Mouse (Mus musculus): ENCODE measurements around the gene Ank3. TPM values are rescaled to one million over a fixed set of nuclear protein-coding genes. Genes with fewer than 3 reads are reported as not detected.

The Ank3 gene
- polyA plus RNA-seq, 1 experiment from 2014 or later = 48.9 TPM

DNA sequence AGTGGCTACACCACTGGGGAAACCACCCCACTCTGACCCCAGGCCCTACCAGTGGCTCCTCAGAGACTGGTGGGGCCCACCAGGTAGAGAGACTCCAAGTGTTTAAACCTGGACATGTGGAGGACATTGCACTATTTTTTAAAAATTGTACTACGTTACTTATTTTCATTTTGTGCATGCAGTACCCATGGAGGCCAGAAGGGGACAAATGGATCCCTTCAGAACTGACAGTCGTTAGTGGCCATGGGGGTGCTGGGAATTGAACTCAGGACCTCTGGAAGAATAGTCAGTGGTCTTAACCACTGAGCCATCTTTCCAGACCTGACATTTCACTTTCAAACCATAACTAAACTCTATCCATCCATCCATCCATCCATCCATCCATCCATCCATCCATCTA, 183.0 kb downstream of the Ank3 start:
- no peak for ATAC-seq (replicated peaks; ENCODE audit: insufficient number of reproducible peaks, low FRiP score, low TSS enrichment)
- WGBS (ENCODE audit: insufficient replicate concordance) = 89% methylated on average over 2 of the region's 2 CpGs
- H3K36me3 ChIP-seq (ENCODE audit: control insufficient read depth, insufficient read depth, low read length) = no peaks in the 10 kb centered on the region

DNA sequence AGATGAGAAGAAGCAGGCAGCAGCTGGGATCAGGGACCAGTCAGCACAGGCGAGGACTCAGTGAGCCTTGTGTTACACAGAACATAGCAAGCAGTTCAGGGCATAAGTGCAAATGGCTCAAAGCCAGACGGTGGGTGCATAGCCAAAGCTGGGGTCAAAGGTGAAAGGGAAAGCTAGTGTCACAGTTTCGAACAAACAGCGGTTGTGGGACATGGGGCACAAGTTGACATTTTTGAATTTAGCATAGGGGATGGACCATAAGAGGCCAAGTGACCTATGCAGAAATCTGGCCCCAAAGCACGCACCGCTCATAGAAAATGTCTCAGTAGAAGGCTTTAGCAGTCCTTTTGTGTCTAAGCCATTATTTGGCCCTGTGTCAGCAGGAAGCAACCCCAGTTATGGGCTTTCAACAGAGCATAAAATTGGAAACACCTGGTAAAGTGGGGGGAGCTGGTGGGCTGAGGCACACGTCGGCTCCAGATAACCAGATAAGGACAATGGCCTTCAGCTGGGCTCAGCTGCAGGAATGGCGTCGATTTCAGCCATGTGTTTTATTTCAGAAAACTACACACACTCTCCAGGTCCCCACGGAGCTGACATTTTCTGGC, 185.4 kb downstream of the Ank3 start:
- Histone ChIP-seq H3K9ac (ENCODE audit: low read depth, low read length) (no peak overlapping the region), H3K9me3 (replicated peaks; ENCODE audit: control insufficient read depth, low read length) (no peaks in the 10 kb centered on the region), H3K4me1 (ENCODE audit: control insufficient read depth, insufficient read depth, low read length) (peaks cover 17% of the 10 kb centered on the region), H3K4me3 (ENCODE audit: low read depth, low read length) (no peak overlapping the region), H3K4me2 (no peak overlapping the region), H3K27me3 (ENCODE audit: control insufficient read depth, insufficient read depth, low read length) (no peaks in the 10 kb centered on the region), H3K27ac (ENCODE audit: low read depth, low read length) (no peak overlapping the region), H3K36me3 (ENCODE audit: control insufficient read depth, insufficient read depth, low read length) (no peaks in the 10 kb centered on the region)
- WGBS (ENCODE audit: insufficient replicate concordance) = 30% methylated on average over 11 of the region's 11 CpGs
- peak; percentile 64; the same call in 1 of the 2 replicates for ATAC-seq (replicated peaks; ENCODE audit: insufficient number of reproducible peaks, low FRiP score, low TSS enrichment)

More for the DNA sequence above, 183.0 kb downstream of the Ank3 start:
- H3K27me3 ChIP-seq (ENCODE audit: control insufficient read depth, insufficient read depth, low read length) = no peaks in the 10 kb centered on the region
- no peaks in the 10 kb centered on the region for H3K9me3 ChIP-seq (replicated peaks; ENCODE audit: control insufficient read depth, low read length)
- no peak overlapping the region for H3K27ac ChIP-seq (ENCODE audit: low read depth, low read length)
- H3K4me1 ChIP-seq (ENCODE audit: control insufficient read depth, insufficient read depth, low read length) = peaks cover 27% of the 10 kb centered on the region
- H3K4me3 ChIP-seq (ENCODE audit: low read depth, low read length) = no peak overlapping the region
- no peak overlapping the region for H3K9ac ChIP-seq (ENCODE audit: low read depth, low read length)
- H3K4me2 ChIP-seq = no peak overlapping the region

DNA sequence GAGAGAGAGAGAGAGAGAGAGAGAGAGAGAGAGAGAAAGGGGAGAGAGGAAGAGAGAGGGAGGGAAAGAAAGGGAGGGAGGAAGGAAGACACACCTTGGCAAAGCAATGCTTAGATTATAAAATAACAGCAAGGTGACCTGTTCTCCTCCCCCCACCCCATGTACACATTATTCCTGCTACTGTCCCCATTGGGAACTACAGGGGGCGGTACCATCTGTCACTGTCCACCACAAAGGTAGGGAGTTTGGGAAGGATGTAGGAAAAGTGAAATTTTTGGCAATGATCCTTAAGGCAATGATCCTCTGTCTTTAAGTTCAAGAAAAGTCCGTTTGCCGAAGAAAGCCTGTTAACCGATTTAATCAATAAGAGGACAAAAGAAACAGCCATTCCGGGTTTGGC, 186.0 kb downstream of the Ank3 start:
- Histone ChIP-seq H3K4me3 (ENCODE audit: low read depth, low read length) (no peak overlapping the region), H3K9me3 (replicated peaks; ENCODE audit: control insufficient read depth, low read length) (no peaks in the 10 kb centered on the region), H3K27me3 (ENCODE audit: control insufficient read depth, insufficient read depth, low read length) (no peaks in the 10 kb centered on the region), H3K9ac (ENCODE audit: low read depth, low read length) (no peak overlapping the region), H3K27ac (ENCODE audit: low read depth, low read length) (no peak overlapping the region), H3K4me2 (no peak overlapping the region), H3K36me3 (ENCODE audit: control insufficient read depth, insufficient read depth, low read length) (no peaks in the 10 kb centered on the region), H3K4me1 (ENCODE audit: control insufficient read depth, insufficient read depth, low read length) (peaks cover 17% of the 10 kb centered on the region)
- WGBS (ENCODE audit: insufficient replicate concordance) = 88% methylated on average over 5 of the region's 5 CpGs
- ATAC-seq (replicated peaks; ENCODE audit: insufficient number of reproducible peaks, low FRiP score, low TSS enrichment) = no peak

DNA sequence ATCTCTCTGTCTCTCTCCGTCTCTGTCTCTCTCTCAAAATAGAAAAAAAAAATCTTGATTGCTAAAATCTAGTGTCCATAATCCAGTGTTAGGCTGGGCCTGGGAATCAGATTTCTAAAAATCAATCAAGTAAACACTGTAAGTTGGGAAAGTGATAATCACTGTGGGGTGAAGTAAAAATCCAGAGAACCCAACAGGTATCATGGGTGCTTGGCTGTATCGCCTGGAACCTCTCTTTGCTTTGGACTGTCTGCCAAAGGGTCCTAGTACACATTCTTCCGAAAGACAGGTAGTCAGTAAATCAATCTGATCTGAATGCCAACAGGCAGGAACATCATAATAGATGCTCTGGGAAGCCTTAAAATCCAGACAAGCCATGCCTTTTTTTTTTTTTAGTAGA, 186.7 kb downstream of the Ank3 start:
- Histone ChIP-seq H3K4me2 (no peak overlapping the region), H3K4me3 (ENCODE audit: low read depth, low read length) (no peak overlapping the region), H3K9me3 (replicated peaks; ENCODE audit: control insufficient read depth, low read length) (no peaks in the 10 kb centered on the region), H3K9ac (ENCODE audit: low read depth, low read length) (no peak overlapping the region), H3K36me3 (ENCODE audit: control insufficient read depth, insufficient read depth, low read length) (no peaks in the 10 kb centered on the region), H3K4me1 (ENCODE audit: control insufficient read depth, insufficient read depth, low read length) (peaks cover 11% of the 10 kb centered on the region), H3K27me3 (ENCODE audit: control insufficient read depth, insufficient read depth, low read length) (no peaks in the 10 kb centered on the region), H3K27ac (ENCODE audit: low read depth, low read length) (no peak overlapping the region)
- WGBS (ENCODE audit: insufficient replicate concordance) = 81% methylated on average over 3 of the region's 3 CpGs
- no peak for ATAC-seq (replicated peaks; ENCODE audit: insufficient number of reproducible peaks, low FRiP score, low TSS enrichment)

DNA sequence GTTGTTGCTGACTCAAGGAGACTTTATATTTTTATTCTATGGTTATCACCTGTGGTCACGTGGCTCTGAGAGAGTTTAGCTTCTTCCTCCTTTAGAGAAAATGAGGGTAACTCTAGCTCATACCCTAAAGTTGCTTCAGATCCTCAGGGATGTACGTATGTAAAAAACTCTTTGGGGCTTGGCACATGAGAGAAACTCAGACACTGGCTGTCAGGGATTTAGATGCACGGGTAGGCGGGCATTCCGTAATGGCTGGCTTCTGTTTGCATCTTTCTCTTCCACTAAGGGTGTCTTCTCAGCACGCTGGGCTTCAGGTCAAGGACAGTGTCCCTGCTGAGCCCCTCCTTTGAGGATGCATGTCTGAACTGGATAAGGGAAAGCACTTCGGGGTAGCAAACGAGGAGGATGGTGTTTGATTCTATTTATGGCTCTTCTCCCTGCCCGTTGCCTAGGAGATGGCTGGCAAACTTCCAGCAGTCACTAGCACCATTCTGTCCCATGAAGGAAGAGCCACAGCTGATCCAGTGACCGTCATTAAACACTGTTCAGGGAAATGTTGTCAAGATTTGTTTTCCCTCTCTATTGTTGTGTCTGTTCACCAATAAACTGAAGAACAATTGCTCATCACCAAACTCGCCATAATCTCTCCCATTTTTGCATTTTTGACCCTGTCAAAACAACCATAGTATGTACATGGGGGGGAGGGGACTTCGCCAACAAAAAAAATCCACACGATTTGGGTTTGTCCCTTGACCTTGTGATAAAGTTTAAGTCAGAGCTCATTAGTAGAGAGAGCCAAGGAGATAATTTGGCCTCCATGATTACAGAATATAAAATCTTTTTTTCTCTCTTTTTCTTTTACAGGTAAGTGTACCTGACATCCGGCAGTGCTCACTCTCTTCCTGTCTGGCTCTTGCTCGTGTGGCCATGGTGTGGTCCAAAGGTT, 195.9 kb downstream of the Ank3 start:
- peak overlapping the region; percentile 60 for H3K4me2 ChIP-seq
- no peaks in the 10 kb centered on the region for H3K36me3 ChIP-seq (ENCODE audit: control insufficient read depth, insufficient read depth, low read length)
- 0 out of 2 replicates have a peak overlapping the region, but pooled peaks have one; percentile 10 for H3K4me3 ChIP-seq (ENCODE audit: low read depth, low read length)
- WGBS (ENCODE audit: insufficient replicate concordance) = 39% methylated on average over 15 of the region's 15 CpGs
- H3K27ac ChIP-seq (ENCODE audit: low read depth, low read length) = peak overlapping the region; percentile 84
- no peaks in the 10 kb centered on the region for H3K27me3 ChIP-seq (ENCODE audit: control insufficient read depth, insufficient read depth, low read length)
- no peaks in the 10 kb centered on the region; the same call in 1 of the 2 replicates for H3K9me3 ChIP-seq (replicated peaks; ENCODE audit: control insufficient read depth, low read length)
- no peak overlapping the region for H3K9ac ChIP-seq (ENCODE audit: low read depth, low read length)
- ATAC-seq (replicated peaks; ENCODE audit: insufficient number of reproducible peaks, low FRiP score, low TSS enrichment) = peak; percentile 75
- peaks cover 16% of the 10 kb centered on the region for H3K4me1 ChIP-seq (ENCODE audit: control insufficient read depth, insufficient read depth, low read length)

DNA sequence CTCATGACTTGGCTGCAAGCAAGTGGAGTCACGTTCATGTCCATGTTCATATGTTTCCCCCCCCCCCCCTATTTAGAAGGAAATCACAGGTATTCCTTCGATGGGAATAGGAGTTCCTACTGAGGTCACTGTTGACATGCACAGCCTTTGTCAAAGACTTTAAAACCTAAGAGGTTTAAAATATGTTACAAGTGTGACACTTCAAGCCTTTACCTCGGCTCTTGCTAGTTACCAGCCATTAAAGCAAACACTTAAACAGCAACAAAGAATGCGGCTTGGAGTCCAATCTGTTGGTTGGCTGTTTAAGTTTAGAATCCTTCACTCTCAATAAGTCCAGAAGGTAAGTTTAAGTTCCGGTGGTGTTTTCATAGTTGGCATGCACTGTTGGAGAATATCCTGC, 196.9 kb downstream of the Ank3 start:
- H3K36me3 ChIP-seq (ENCODE audit: control insufficient read depth, insufficient read depth, low read length) = no peaks in the 10 kb centered on the region
- H3K27ac ChIP-seq (ENCODE audit: low read depth, low read length) = no peak overlapping the region; the same call in 1 of the 2 replicates
- H3K27me3 ChIP-seq (ENCODE audit: control insufficient read depth, insufficient read depth, low read length) = no peaks in the 10 kb centered on the region
- no peak overlapping the region for H3K9ac ChIP-seq (ENCODE audit: low read depth, low read length)
- H3K4me1 ChIP-seq (ENCODE audit: control insufficient read depth, insufficient read depth, low read length) = peaks cover 16% of the 10 kb centered on the region
- H3K4me3 ChIP-seq (ENCODE audit: low read depth, low read length) = no peak overlapping the region
- no peaks in the 10 kb centered on the region; the same call in 1 of the 2 replicates for H3K9me3 ChIP-seq (replicated peaks; ENCODE audit: control insufficient read depth, low read length)
- 83% methylated on average over 5 of the region's 5 CpGs for WGBS (ENCODE audit: insufficient replicate concordance)
- ATAC-seq (replicated peaks; ENCODE audit: insufficient number of reproducible peaks, low FRiP score, low TSS enrichment) = no peak
- no peak overlapping the region for H3K4me2 ChIP-seq

DNA sequence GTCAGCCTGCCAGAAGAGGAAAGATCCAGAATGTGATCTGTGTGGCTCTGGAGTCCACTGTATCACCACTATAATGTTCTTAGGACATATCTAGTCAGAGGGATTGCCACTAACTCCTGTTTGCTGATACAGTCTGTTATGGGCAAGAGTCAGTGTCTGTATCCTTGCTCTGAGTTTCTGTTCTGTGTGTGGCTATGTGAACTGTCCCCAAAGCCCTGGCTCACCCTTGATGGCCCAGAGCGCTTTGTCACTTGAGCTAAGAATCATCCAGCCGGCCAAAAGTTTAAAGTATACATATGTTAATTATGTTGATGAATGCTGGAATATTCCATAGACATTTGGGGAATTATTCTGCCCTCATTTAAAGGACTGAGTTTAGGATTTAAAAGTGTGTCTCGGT, 202.9 kb downstream of the Ank3 start:
- Histone ChIP-seq H3K36me3 (ENCODE audit: control insufficient read depth, insufficient read depth, low read length) (no peaks in the 10 kb centered on the region), H3K27me3 (ENCODE audit: control insufficient read depth, insufficient read depth, low read length) (no peaks in the 10 kb centered on the region), H3K27ac (ENCODE audit: low read depth, low read length) (no peak overlapping the region), H3K4me2 (no peak overlapping the region), H3K4me1 (ENCODE audit: control insufficient read depth, insufficient read depth, low read length) (no peaks in the 10 kb centered on the region), H3K9ac (ENCODE audit: low read depth, low read length) (no peak overlapping the region), H3K9me3 (replicated peaks; ENCODE audit: control insufficient read depth, low read length) (no peaks in the 10 kb centered on the region), H3K4me3 (ENCODE audit: low read depth, low read length) (no peak overlapping the region)
- no peak for ATAC-seq (replicated peaks; ENCODE audit: insufficient number of reproducible peaks, low FRiP score, low TSS enrichment)
- WGBS (ENCODE audit: insufficient replicate concordance) = 90% methylated on average over 3 of the region's 3 CpGs

DNA sequence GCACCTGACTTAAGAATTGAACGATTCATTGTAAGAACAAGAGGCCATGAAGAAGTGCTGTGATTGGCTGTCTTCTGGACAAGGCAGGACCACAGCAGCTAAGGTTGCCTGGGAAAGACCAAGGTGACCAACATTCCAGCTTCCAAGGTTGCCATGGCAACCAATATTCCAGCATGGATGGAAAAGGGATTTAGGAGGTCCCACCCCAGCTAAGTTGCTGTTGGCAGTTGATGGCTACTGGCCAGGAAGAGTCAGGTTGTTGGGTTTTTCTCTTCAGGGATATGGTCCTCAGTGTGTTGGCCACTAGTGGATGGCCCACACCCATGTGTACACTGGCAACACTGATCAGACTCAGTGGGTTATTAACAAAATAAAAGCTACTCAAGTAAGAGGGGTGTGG, 204.1 kb downstream of the Ank3 start:
- no peaks in the 10 kb centered on the region for H3K9me3 ChIP-seq (replicated peaks; ENCODE audit: control insufficient read depth, low read length)
- no peak overlapping the region for H3K4me2 ChIP-seq
- no peak for ATAC-seq (replicated peaks; ENCODE audit: insufficient number of reproducible peaks, low FRiP score, low TSS enrichment)
- H3K4me3 ChIP-seq (ENCODE audit: low read depth, low read length) = no peak overlapping the region
- no peaks in the 10 kb centered on the region for H3K36me3 ChIP-seq (ENCODE audit: control insufficient read depth, insufficient read depth, low read length)
- no peaks in the 10 kb centered on the region for H3K4me1 ChIP-seq (ENCODE audit: control insufficient read depth, insufficient read depth, low read length)
- WGBS (ENCODE audit: insufficient replicate concordance) = 87% methylated on average over 1 of the region's 1 CpGs
- H3K9ac ChIP-seq (ENCODE audit: low read depth, low read length) = no peak overlapping the region
- H3K27ac ChIP-seq (ENCODE audit: low read depth, low read length) = no peak overlapping the region
- H3K27me3 ChIP-seq (ENCODE audit: control insufficient read depth, insufficient read depth, low read length) = no peaks in the 10 kb centered on the region
